Mouse (Mus musculus): ENCODE data around the gene Mrps26.

DNA sequence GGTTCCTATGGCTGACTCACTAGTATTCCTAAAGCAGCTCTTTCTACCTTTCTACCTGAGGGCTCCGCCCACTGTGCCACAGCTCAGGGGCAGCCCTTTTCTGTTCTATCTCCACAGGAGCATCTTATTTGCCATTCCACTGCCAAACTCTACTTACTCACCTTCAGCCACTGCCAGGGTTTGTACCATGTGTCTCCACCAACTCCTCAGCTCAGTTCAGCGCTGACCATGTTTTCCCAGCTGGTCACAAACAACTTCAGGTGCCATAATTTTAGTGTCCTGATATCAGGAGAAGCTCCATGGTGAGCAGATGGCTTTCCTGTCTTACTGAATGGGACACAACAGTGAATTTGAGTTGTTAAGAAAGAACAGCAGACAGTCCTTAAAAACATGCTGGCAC lies 6.1 kb upstream of the Mrps26 start:
- no peak for TF ChIP-seq GATA1 (IDR thresholded peaks at IDR 0.05; ENCODE audit: low read length)
- TF ChIP-seq TAL1 (IDR thresholded peaks at IDR 0.05; ENCODE audit: low read length): no peak
